Mouse (Mus musculus): ENCODE measurements at regions not wholly inside any gene's neighbourhood (a gene's known extent, or its start where the extent isn't known, plus 50 kb on each side); places are given as distances from the start of the nearest gene placed in this dataset.

- DNase-seq (ENCODE audit: low spot score in 2 of 2): no peak
Measured at GRCm38 (mm10) chr7:72726214-72726854, 419.9 kb upstream of the Mctp2 start.

GRCm38 (mm10) chr7:72737792-72738191 lies 431.4 kb upstream of the Mctp2 start:
- no peak for DNase-seq (ENCODE audit: low spot score in 2 of 2)

GRCm38 (mm10) chr7:72738324-72738944 lies 432.0 kb upstream of the Mctp2 start:
- DNase-seq (ENCODE audit: low spot score in 2 of 2): no peak

- no peak for DNase-seq (ENCODE audit: low spot score in 2 of 2)
Measured at GRCm38 (mm10) chr7:72742376-72742775, 436.0 kb upstream of the Mctp2 start.

GRCm38 (mm10) chr7:72751501-72751917 lies 445.1 kb upstream of the Mctp2 start:
- DNase-seq (ENCODE audit: low spot score in 2 of 2): peak in 1 of 2 experiments; percentile 15

GRCm38 (mm10) chr7:72753053-72753559 lies 446.7 kb upstream of the Mctp2 start:
- DNase-seq (ENCODE audit: low spot score in 2 of 2): no peak

- peak in 1 of 2 experiments; percentile 13 for DNase-seq (ENCODE audit: low spot score in 2 of 2)
Measured at GRCm38 (mm10) chr7:72762711-72763110, 456.3 kb upstream of the Mctp2 start.

GRCm38 (mm10) chr7:72768705-72769104 lies 462.3 kb upstream of the Mctp2 start:
- DNase-seq (ENCODE audit: low spot score in 2 of 2): no peak

GRCm38 (mm10) chr7:72774031-72774770 lies 467.8 kb upstream of the Mctp2 start:
- no peak for DNase-seq (ENCODE audit: low spot score in 2 of 2)

- DNase-seq (ENCODE audit: low spot score in 2 of 2): no peak
Measured at GRCm38 (mm10) chr7:72774771-72775119, 468.3 kb upstream of the Mctp2 start.

GRCm38 (mm10) chr7:72787306-72787705 lies 480.9 kb upstream of the Mctp2 start:
- DNase-seq (ENCODE audit: low spot score in 2 of 2): no peak

GRCm38 (mm10) chr7:72788261-72788660 lies 481.9 kb upstream of the Mctp2 start:
- no peak for DNase-seq (ENCODE audit: low spot score in 2 of 2)

GRCm38 (mm10) chr7:72822142-72822541 lies 515.7 kb upstream of the Mctp2 start:
- DNase-seq (ENCODE audit: low spot score in 2 of 2): no peak

- DNase-seq (ENCODE audit: low spot score in 2 of 2): no peak
Measured at GRCm38 (mm10) chr7:72826597-72826996, 520.2 kb upstream of the Mctp2 start.

- no peak for DNase-seq (ENCODE audit: low spot score in 2 of 2)
Measured at GRCm38 (mm10) chr7:72835423-72835822, 529.0 kb upstream of the Mctp2 start.

GRCm38 (mm10) chr7:72836026-72836425 lies 529.6 kb upstream of the Mctp2 start:
- DNase-seq (ENCODE audit: low spot score in 2 of 2): no peak

- DNase-seq (ENCODE audit: low spot score in 2 of 2): no peak
Measured at GRCm38 (mm10) chr7:72836457-72836985, 530.1 kb upstream of the Mctp2 start.

- no peak for DNase-seq (ENCODE audit: low spot score in 2 of 2)
Measured at GRCm38 (mm10) chr7:72837992-72838655, 531.7 kb upstream of the Mctp2 start.

GRCm38 (mm10) chr7:72851346-72851745 lies 524.0 kb upstream of the Rgma start:
- no peak for DNase-seq (ENCODE audit: low spot score in 2 of 2)

GRCm38 (mm10) chr7:72854501-72855002 lies 520.8 kb upstream of the Rgma start:
- DNase-seq (ENCODE audit: low spot score in 2 of 2): no peak

All from gastrocnemius, postnatal 4 days (tissue).